Mouse (Mus musculus): ENCODE measurements around the gene Bcas3. TPM values are rescaled to one million over a fixed set of nuclear protein-coding genes. Genes with fewer than 3 reads are reported as not detected.

Gene Bcas3
- total RNA-seq, 2 experiments from 2014 or later = 53.6 to 56.1 TPM

- DNase-seq (ENCODE audit: low spot score in 2 of 2) = no peak
These were observed 260.1 kb downstream of the Bcas3 start for GRCm38 (mm10) chr11:85613035-85613434.

GRCm38 (mm10) chr11:85613586-85613985 lies 260.6 kb downstream of the Bcas3 start:
- DNase-seq (ENCODE audit: low spot score in 2 of 2) = no peak

GRCm38 (mm10) chr11:85614431-85614830 lies 261.5 kb downstream of the Bcas3 start:
- no peak for DNase-seq (ENCODE audit: low spot score in 2 of 2)

DNA sequence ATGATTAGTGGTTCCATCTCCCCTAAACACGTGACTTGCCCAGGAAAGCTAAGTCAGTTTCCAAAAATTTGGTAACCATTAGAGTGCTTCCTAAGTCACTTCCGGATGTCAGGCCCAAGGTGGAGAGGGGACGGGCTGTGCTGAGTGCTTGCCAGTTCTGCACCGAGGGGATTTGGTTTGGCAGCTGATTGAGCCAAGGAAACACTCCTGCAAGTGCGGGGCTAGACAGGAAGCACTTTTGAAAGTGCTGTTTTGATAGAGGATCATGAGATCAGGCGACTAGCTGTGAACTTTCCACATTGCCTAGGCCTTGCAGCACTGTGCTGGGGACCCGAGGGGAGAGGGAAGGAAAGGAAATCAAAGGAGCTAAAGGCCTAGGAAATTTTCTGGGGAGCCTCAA lies 262.5 kb downstream of the Bcas3 start:
- no peak for DNase-seq (ENCODE audit: low spot score in 2 of 2)

- DNase-seq (ENCODE audit: low spot score in 2 of 2) = no peak
These were observed 268.5 kb downstream of the Bcas3 start for GRCm38 (mm10) chr11:85621486-85621885.

- no peak for DNase-seq (ENCODE audit: low spot score in 2 of 2)
These were observed 269.0 kb downstream of the Bcas3 start for GRCm38 (mm10) chr11:85621994-85622393.

- no peak for DNase-seq (ENCODE audit: low spot score in 2 of 2)
These were observed 272.2 kb downstream of the Bcas3 start for GRCm38 (mm10) chr11:85625206-85625605.

DNA sequence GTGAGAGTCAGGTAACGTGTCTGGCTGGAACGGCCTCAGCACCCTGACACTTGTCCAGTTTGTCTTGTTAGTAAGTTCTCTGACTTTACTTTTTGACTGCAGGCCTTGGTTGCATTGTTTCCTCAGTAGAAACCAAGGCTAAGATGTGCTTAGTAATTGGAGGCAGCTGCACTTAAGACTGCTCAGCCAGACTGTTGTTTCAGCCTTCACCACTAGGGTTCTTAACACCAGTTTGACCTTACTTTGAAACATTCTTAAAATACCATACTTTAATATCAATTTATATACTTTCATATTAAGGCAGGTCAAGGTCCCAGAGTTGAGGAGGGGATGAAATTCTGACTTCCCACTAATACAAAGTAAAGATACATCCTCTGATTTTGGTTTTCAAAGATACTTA lies 273.9 kb downstream of the Bcas3 start:
- DNase-seq (ENCODE audit: low spot score in 2 of 2) = no peak

GRCm38 (mm10) chr11:85627405-85627804 lies 274.4 kb downstream of the Bcas3 start:
- no peak for DNase-seq (ENCODE audit: low spot score in 2 of 2)

GRCm38 (mm10) chr11:85628303-85629063 lies 275.5 kb downstream of the Bcas3 start:
- no peak for DNase-seq (ENCODE audit: low spot score in 2 of 2)

- DNase-seq (ENCODE audit: low spot score in 2 of 2) = no peak
These were observed 279.6 kb downstream of the Bcas3 start for GRCm38 (mm10) chr11:85632568-85632981.

DNA sequence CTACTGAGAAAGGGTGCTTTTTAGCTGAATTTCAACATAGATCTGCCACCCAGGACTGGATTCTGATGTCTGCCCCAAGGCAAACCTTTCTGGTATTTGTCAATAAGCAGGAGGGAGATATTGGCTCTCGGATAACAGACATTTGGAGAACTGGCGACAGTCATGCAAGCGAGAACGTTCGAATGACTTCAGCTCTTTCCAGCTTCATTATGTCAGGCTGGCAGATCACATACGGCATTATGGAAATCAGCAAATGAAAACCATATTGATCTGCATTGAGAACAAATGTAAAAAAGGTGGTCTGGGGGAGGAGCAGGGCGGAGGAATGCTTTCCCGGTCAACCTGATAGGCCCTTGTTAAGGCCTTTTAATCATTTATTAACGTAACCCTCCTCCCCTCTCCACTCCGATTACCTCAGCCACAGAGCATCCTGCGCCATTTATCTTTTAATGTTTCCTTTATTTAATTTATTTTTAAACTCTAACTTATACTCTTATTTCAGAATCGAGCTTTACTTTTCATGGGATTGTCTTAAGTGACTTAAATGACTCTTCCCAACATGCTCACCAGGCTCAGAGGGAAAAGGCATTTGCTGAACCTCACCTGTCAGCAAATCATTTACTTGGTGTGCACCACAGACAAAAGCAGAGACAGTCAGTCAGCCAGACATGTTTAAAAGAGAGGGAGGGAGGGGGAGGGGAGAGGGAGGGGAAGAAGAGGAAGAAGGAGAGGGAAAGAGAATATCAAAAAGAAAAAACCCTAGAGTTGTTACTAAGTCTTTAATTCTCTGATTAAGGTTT lies 285.9 kb downstream of the Bcas3 start:
- peak; percentile 31 to 52 for DNase-seq (ENCODE audit: low spot score in 2 of 2)

- DNase-seq (ENCODE audit: low spot score in 2 of 2) = peak; percentile 18 to 34
These were observed 287.7 kb downstream of the Bcas3 start for GRCm38 (mm10) chr11:85640659-85641058.

GRCm38 (mm10) chr11:85641486-85641885 lies 288.5 kb downstream of the Bcas3 start:
- no peak for DNase-seq (ENCODE audit: low spot score in 2 of 2)

DNA sequence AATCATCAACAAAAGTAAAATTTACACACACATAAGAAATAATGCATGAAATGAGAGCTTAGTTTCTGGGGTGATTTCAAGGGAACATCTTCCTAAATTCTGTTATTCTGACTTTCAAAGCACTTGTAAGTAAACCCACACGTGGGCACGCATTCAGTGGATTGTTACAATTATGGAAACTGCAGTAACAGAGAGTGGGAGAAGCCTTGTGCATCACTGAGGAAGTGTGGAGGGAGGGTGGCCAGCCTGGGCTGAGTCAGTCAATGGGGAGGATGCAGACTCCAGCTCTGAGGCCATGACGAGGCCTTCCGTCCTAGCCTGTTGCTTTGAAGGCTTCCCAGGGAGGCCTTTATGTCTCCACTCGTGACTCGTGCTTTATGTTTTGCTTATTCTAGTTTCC lies 289.6 kb downstream of the Bcas3 start:
- DNase-seq (ENCODE audit: low spot score in 2 of 2) = no peak

DNA sequence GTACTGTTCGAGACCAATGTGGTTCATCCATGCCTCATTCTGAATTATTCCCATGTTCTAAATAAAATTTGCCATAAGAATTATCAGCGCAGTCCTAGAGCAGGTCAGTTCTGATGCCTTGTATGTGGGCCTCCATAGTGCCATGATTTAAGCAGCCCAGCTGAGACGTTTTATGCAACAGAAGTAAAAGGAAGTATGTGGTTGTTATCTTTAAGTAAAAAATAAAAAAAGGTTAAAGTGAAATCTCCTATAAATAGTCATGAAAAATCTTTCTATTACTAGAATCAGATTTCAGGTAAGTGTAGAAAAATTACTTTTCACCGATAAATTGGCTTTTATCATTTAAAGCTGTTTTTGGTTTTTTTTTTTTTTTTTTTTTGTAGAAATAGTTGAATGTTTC lies 290.1 kb downstream of the Bcas3 start:
- DNase-seq (ENCODE audit: low spot score in 2 of 2) = no peak

DNA sequence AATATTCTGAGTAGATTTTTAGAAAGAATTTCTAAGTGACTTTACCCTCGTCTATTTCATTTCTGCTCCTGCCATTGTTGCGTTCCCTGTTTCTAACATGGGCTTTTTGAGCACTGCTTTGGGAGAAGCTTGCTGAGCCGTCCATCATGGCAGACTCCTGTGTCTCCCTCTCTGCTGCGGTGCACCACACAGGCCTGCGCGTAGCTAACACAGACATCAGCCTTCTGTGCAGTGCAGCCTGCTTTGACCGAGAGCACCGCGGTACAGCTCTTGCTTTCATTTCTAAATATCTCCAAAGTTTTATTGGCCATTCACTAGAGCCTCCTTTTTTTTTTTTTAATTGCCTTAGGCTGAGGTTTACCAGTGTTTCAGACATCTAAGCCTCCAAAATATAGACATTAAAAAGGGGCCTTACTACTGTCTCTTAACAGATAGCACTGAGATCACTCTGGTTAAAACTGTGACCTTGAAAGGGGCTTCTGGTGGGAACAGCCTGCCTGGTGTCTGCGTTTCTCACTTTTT lies 290.6 kb downstream of the Bcas3 start:
- no peak for DNase-seq (ENCODE audit: low spot score in 2 of 2)

GRCm38 (mm10) chr11:85644027-85644747 lies 291.2 kb downstream of the Bcas3 start:
- DNase-seq (ENCODE audit: low spot score in 2 of 2) = no peak

DNA sequence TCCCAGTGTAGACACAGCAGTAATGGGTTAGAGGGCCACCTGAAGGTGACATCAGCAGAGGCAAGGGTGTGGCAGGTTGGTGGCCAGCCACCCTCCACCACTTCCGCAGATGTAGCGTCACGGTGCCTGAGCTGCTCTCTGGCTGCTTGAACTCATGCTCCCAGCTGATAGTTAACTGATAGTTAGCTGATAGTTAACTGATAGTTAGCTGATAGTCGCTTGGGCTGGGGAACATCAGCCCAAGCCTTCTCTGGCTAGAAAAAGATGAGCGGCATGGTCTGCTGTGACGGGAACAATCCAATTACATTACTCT lies 291.7 kb downstream of the Bcas3 start:
- DNase-seq (ENCODE audit: low spot score in 2 of 2) = no peak

DNA sequence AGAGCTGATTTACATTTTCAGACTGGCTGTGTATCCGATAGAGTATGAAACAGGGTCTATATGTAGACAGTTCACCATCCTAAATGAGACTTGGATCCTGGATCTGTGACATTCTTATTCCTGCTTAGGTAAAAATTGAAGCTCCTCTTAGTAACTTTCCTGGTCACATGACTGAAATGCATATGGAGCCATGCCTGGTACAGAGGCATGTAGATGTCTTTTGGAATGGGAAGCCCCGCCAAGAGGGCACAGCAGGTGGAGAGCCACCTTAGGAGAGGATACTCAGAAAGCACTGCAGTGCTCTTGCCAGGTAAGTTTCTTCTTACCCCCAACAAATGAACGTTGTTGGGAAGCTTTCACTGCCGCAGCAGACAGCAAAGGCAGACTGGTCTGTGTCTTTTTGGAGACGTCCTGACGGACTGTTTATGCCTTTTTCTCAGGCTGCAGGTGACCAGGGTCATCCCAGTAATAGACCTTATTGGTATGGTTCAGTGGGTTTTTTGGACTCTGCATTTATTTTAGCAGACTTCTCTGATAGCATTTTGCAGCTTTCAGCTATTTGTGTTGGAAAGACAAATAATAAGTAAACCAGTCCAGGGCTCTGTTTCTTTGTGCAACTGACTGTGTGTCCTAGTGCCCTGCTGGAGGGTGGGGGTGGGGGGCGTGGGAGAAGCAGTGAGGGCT lies 292.3 kb downstream of the Bcas3 start:
- no peak for DNase-seq (ENCODE audit: low spot score in 2 of 2)

GRCm38 (mm10) chr11:85648893-85649292 lies 295.9 kb downstream of the Bcas3 start:
- DNase-seq (ENCODE audit: low spot score in 2 of 2) = no peak
